Mouse (Mus musculus) megakaryocyte progenitor cell, adult 5-6 weeks (primary cell): ENCODE data around the gene Met. TPM values are rescaled to one million over a fixed set of nuclear protein-coding genes. Genes with fewer than 3 reads are reported as not detected.

ENCODE experiments used
- ATAC-seq: replicated peaks from 2 replicates; pipeline ENCODE4 v1.8.0; 2016; ENCODE audit warnings: mild to moderate bottlenecking, moderate TSS enrichment, inconsistent platforms; ENCODE audit not compliant: poor library complexity
- total RNA-seq, 2 experiments: library from RNA; stranded (forward) in 1 of 2; stranded (reverse) in 1 of 2; fragments of 157-497, 149-512 nt in 1 of 2; fragments of 200-1000 nt in 1 of 2; gene quantifications; 2 replicates each; pipeline versions ENCODE4 v1.2.3 to v1.2.4; 2015 to 2017

The Met gene
- total RNA-seq, 2 experiments from 2014 or later, result 21.9 to 28.2 TPM

DNA sequence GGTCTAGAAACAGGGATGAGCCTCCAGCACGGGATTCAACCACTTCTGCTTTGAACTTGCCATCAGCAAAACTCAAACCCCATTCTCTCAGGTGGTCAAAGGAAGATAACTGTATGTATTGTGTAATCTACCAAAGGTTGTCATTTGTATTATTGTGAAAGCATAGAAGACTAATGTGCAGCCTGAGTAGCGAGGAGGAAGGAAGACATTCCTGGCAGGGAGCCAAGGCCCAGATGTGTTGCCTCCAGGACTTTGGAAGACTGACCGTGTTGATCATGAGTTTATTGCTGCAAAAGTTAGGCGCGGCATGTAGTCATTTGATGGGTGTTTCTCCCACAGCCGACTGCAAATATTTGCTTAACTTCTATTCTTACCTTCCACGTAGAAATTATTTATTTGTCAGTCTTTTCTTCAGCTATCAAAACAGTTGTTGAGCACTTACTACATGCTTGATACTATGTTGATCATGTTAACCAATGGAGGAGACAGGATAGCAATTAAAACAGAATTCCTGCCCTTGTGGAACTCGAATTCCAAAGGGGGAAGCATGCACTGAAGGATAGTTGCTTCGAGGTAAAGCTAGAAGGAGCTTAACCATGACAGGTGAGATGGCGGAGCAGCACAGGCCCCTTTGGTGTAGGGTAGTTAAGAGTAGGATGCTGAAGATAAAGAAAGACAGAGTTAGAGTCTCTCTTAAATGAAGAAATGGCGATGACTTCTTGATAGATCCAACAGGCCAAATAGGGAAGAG is 132.3 kb downstream of the Met start:
- ATAC-seq, result peak; percentile 87

GRCm38 (mm10) chr6:17599373-17599772 is 135.8 kb downstream of the Met start:
- peak; percentile 53 for ATAC-seq

GRCm38 (mm10) chr6:17601526-17601925 is 137.9 kb downstream of the Met start:
- ATAC-seq, result no peak

GRCm38 (mm10) chr6:17606915-17607314 is 143.3 kb downstream of the Met start:
- ATAC-seq, result peak; percentile 67

- peak; percentile 87 for ATAC-seq
Observed at GRCm38 (mm10) chr6:17611352-17612010, 147.9 kb downstream of the Met start.

GRCm38 (mm10) chr6:17612652-17613051 is 149.1 kb downstream of the Met start:
- no peak for ATAC-seq

DNA sequence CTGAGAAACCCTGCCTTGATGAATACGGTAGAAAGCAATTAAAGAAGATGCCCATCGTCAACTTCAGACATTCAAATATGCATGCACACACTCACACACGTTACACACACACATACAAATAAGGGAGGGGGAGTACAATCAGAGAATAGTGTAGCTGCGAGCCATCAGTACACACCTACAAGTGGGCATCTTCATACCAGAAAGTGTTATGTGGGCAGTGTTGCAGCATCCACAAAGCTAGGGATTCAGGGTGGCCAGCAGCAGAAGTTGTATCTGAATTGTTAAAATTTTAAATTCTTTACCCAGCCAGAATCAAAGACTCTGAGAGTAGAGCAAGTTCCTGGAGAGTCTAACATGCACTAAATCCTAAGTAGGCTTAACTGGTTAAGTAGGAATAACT is 157.2 kb downstream of the Met start:
- no peak for ATAC-seq

GRCm38 (mm10) chr6:17621436-17621835 is 157.8 kb downstream of the Met start:
- ATAC-seq, result no peak

Other genes starting within 250 kb of the Met start
- gene Cav2, start 182.6 kb upstream of the Met start, total RNA-seq (2015), result 0.74 and 1.1 TPM in 2 replicates
- gene Cav2, start 182.6 kb upstream of the Met start, total RNA-seq (2017), result 0.37 and 0.78 TPM in 2 replicates
- gene Cav1, start 157.5 kb upstream of the Met start, total RNA-seq (2015), result not detected in 2 replicates
- gene Cav1, start 157.5 kb upstream of the Met start, total RNA-seq (2017), result not detected in 2 replicates
- 277 and 326 TPM in 2 replicates for gene Capza2, start 172.4 kb downstream of the Met start, total RNA-seq (2015)
- gene Capza2, start 172.4 kb downstream of the Met start, total RNA-seq (2017), result 334 and 345 TPM in 2 replicates
- 32.6 and 46.3 TPM in 2 replicates for gene St7, start 229.1 kb downstream of the Met start, total RNA-seq (2015)
- gene St7, start 229.1 kb downstream of the Met start, total RNA-seq (2017), result 37.4 and 40.3 TPM in 2 replicates